Mouse (Mus musculus): Measurements from ENCODE around the gene Klhl31. TPM values are rescaled to one million over a fixed set of nuclear protein-coding genes. Genes with fewer than 3 reads are reported as not detected.

Klhl31 gene
- total and polyA plus RNA-seq, 2 experiments from 2014 or later, result 66.8 to 75.3 TPM

GRCm38 (mm10) chr9:77607295-77607694 is 29.0 kb upstream of the Klhl31 start:
- H3K9ac ChIP-seq (replicated peaks; ENCODE audit: low read depth, low read length), result no peak overlapping the region
- no peak overlapping the region for H3K27ac ChIP-seq (ENCODE audit: low read depth)
- no peak overlapping the region for H3K4me2 ChIP-seq (ENCODE audit: low read depth, low read length)
- ATAC-seq (ENCODE audit: insufficient read depth, low read depth), result no peak
- no peak for DNase-seq (ENCODE audit: low spot score)
- H3K4me1 ChIP-seq (ENCODE audit: control insufficient read depth, insufficient read depth), result no peaks in the 10 kb centered on the region
- WGBS, result 73% methylated on average over 6 of the region's 6 CpGs
- H3K4me3 ChIP-seq (ENCODE audit: low read depth, low read length), result no peak overlapping the region
- H3K27me3 ChIP-seq (ENCODE audit: control insufficient read depth, insufficient read depth, low read length), result no peaks in the 10 kb centered on the region
- TF ChIP-seq CTCF (IDR thresholded peaks at IDR 0.05; ENCODE audit: low read depth) (no peak), EP300 (IDR thresholded peaks at IDR 0.05; ENCODE audit: low read depth) (no peak)
- H3K9me3 ChIP-seq (replicated peaks; ENCODE audit: control insufficient read depth, low read length), result no peaks in the 10 kb centered on the region
- H3K36me3 ChIP-seq (replicated peaks; ENCODE audit: control insufficient read depth, insufficient read depth, low read length), result no peaks in the 10 kb centered on the region

- DNase-seq (ENCODE audit: low spot score), result no peak
- H3K4me3 ChIP-seq (ENCODE audit: low read depth, low read length), result no peak overlapping the region
- 24% methylated on average over 5 of the region's 7 CpGs for WGBS
- no peak overlapping the region for H3K9ac ChIP-seq (replicated peaks; ENCODE audit: low read depth, low read length)
- no peak overlapping the region for H3K27ac ChIP-seq (ENCODE audit: low read depth)
- no peak for TF ChIP-seq EP300 (IDR thresholded peaks at IDR 0.05; ENCODE audit: low read depth)
- peak; percentile 58 for TF ChIP-seq CTCF (IDR thresholded peaks at IDR 0.05; ENCODE audit: low read depth)
- no peaks in the 10 kb centered on the region for H3K9me3 ChIP-seq (replicated peaks; ENCODE audit: control insufficient read depth, low read length)
- no peaks in the 10 kb centered on the region for H3K27me3 ChIP-seq (ENCODE audit: control insufficient read depth, insufficient read depth, low read length)
- no peaks in the 10 kb centered on the region for H3K36me3 ChIP-seq (replicated peaks; ENCODE audit: control insufficient read depth, insufficient read depth, low read length)
- no peak for ATAC-seq (ENCODE audit: insufficient read depth, low read depth)
- H3K4me2 ChIP-seq (ENCODE audit: low read depth, low read length), result no peak overlapping the region
- H3K4me1 ChIP-seq (ENCODE audit: control insufficient read depth, insufficient read depth), result no peaks in the 10 kb centered on the region
Observed at GRCm38 (mm10) chr9:77607840-77608239, 28.5 kb upstream of the Klhl31 start.

GRCm38 (mm10) chr9:77610811-77611210 is 25.5 kb upstream of the Klhl31 start:
- ATAC-seq (ENCODE audit: insufficient read depth, low read depth) (no peak), DNase-seq (ENCODE audit: low spot score) (peak; percentile 36)
- peak; percentile 88 for TF ChIP-seq CTCF (IDR thresholded peaks at IDR 0.05; ENCODE audit: low read depth)
- TF ChIP-seq EP300 (IDR thresholded peaks at IDR 0.05; ENCODE audit: low read depth), result no peak
- Histone ChIP-seq H3K4me1 (ENCODE audit: control insufficient read depth, insufficient read depth) (peaks cover 5% of the 10 kb centered on the region; the same call in 1 of the 2 replicates), H3K4me2 (ENCODE audit: low read depth, low read length) (no peak overlapping the region), H3K36me3 (replicated peaks; ENCODE audit: control insufficient read depth, insufficient read depth, low read length) (no peaks in the 10 kb centered on the region), H3K9ac (replicated peaks; ENCODE audit: low read depth, low read length) (no peak overlapping the region), H3K4me3 (ENCODE audit: low read depth, low read length) (no peak overlapping the region), H3K9me3 (replicated peaks; ENCODE audit: control insufficient read depth, low read length) (0 out of 2 replicates have a peak, but pooled peaks cover 5% of the 10 kb centered on the region), H3K27ac (ENCODE audit: low read depth) (no peak overlapping the region), H3K27me3 (ENCODE audit: control insufficient read depth, insufficient read depth, low read length) (no peaks in the 10 kb centered on the region)

- Histone ChIP-seq H3K4me2 (ENCODE audit: low read depth, low read length) (no peak overlapping the region), H3K4me1 (ENCODE audit: control insufficient read depth, insufficient read depth) (peaks cover 13% of the 10 kb centered on the region), H3K9me3 (replicated peaks; ENCODE audit: control insufficient read depth, low read length) (0 out of 2 replicates have a peak, but pooled peaks cover 5% of the 10 kb centered on the region), H3K9ac (replicated peaks; ENCODE audit: low read depth, low read length) (no peak overlapping the region), H3K27ac (ENCODE audit: low read depth) (no peak overlapping the region), H3K4me3 (ENCODE audit: low read depth, low read length) (no peak overlapping the region), H3K36me3 (replicated peaks; ENCODE audit: control insufficient read depth, insufficient read depth, low read length) (no peaks in the 10 kb centered on the region), H3K27me3 (ENCODE audit: control insufficient read depth, insufficient read depth, low read length) (no peaks in the 10 kb centered on the region)
- 85% methylated on average over 4 of the region's 4 CpGs for WGBS
- no peak for TF ChIP-seq EP300 (IDR thresholded peaks at IDR 0.05; ENCODE audit: low read depth)
- TF ChIP-seq CTCF (IDR thresholded peaks at IDR 0.05; ENCODE audit: low read depth), result no peak
- DNase-seq (ENCODE audit: low spot score), result no peak
- ATAC-seq (ENCODE audit: insufficient read depth, low read depth), result no peak
Observed at GRCm38 (mm10) chr9:77612349-77612748, 24.0 kb upstream of the Klhl31 start.

GRCm38 (mm10) chr9:77615868-77616267 is 20.4 kb upstream of the Klhl31 start:
- peak overlapping the region; percentile 76 for H3K27ac ChIP-seq (ENCODE audit: low read depth)
- DNase-seq (ENCODE audit: low spot score) (no peak), ATAC-seq (ENCODE audit: insufficient read depth, low read depth) (peak; percentile 48; the same call in 1 of the 2 replicates)
- no peak overlapping the region; the same call in 1 of the 2 replicates for H3K9ac ChIP-seq (replicated peaks; ENCODE audit: low read depth, low read length)
- H3K4me3 ChIP-seq (ENCODE audit: low read depth, low read length), result no peak overlapping the region
- H3K4me2 ChIP-seq (ENCODE audit: low read depth, low read length), result no peak overlapping the region
- H3K4me1 ChIP-seq (ENCODE audit: control insufficient read depth, insufficient read depth), result peaks cover 20% of the 10 kb centered on the region
- WGBS, result 39% methylated on average over 4 of the region's 4 CpGs
- H3K27me3 ChIP-seq (ENCODE audit: control insufficient read depth, insufficient read depth, low read length), result no peaks in the 10 kb centered on the region
- H3K36me3 ChIP-seq (replicated peaks; ENCODE audit: control insufficient read depth, insufficient read depth, low read length), result no peaks in the 10 kb centered on the region
- H3K9me3 ChIP-seq (replicated peaks; ENCODE audit: control insufficient read depth, low read length), result 0 out of 2 replicates have a peak, but pooled peaks cover 5% of the 10 kb centered on the region
- TF ChIP-seq EP300 (IDR thresholded peaks at IDR 0.05; ENCODE audit: low read depth) (no peak), CTCF (IDR thresholded peaks at IDR 0.05; ENCODE audit: low read depth) (no peak)

- Histone ChIP-seq H3K9ac (replicated peaks; ENCODE audit: low read depth, low read length) (no peak overlapping the region), H3K27ac (ENCODE audit: low read depth) (peak overlapping the region; percentile 76), H3K36me3 (replicated peaks; ENCODE audit: control insufficient read depth, insufficient read depth, low read length) (no peaks in the 10 kb centered on the region), H3K4me1 (ENCODE audit: control insufficient read depth, insufficient read depth) (peaks cover 20% of the 10 kb centered on the region), H3K4me2 (ENCODE audit: low read depth, low read length) (no peak overlapping the region), H3K9me3 (replicated peaks; ENCODE audit: control insufficient read depth, low read length) (0 out of 2 replicates have a peak, but pooled peaks cover 5% of the 10 kb centered on the region), H3K27me3 (ENCODE audit: control insufficient read depth, insufficient read depth, low read length) (no peaks in the 10 kb centered on the region), H3K4me3 (ENCODE audit: low read depth, low read length) (no peak overlapping the region)
- WGBS, result 75% methylated on average over 4 of the region's 4 CpGs
- ATAC-seq (ENCODE audit: insufficient read depth, low read depth) (no peak), DNase-seq (ENCODE audit: low spot score) (no peak)
- TF ChIP-seq CTCF (IDR thresholded peaks at IDR 0.05; ENCODE audit: low read depth) (no peak), EP300 (IDR thresholded peaks at IDR 0.05; ENCODE audit: low read depth) (no peak)
Observed at GRCm38 (mm10) chr9:77616796-77617195, 19.5 kb upstream of the Klhl31 start.

Measured in heart, postnatal 0 days (tissue).